Mouse (Mus musculus): ENCODE results near the gene Ube2v1.
A peak's percentile ranks its signal among the peaks of the same experiment; 100 is the strongest.
"Not testable (repeated sequence)": the region's sequence is repeated elsewhere in the genome, so short reads cannot be mapped to it uniquely, and the experiment has no call there.

Gene Ube2v1

DNA sequence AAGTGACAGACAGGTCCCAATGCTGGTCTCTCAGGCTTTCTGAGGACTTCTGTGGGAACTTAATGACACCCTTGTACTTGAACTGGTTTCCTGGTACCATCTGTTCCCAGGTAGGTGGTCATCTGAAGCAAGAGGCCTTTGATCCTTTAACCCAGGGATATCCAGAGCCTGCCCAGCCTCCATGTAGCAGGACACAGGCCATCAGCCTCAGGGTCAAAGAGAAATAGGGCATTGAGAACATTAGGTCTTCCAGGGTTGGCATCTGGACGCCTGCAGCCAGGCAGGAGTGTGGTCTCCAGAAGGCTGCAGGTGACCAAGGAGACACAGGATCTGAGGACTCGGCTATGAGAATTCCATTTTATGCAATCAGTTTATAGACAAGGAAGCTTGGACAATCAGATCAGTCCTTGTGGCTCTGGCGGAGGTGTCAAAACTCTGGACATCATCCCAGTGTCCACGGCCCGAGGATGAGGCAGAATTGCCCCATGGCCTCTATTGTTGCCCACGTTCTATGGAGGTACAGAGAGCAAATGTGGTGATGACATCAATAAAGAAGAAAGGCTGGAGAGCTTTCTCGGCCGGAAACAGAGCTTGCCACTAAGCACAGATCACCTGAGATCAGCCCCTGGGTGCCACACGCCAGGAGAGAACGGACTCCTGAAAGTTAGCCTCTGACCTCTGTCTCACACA is 23.2 kb upstream of the Ube2v1 start:
- no peak for DNase-seq (ENCODE audit: low spot score)

- DNase-seq (ENCODE audit: low spot score), result no peak
Measured at GRCm38 (mm10) chr2:167652694-167653093, 20.8 kb upstream of the Ube2v1 start.

GRCm38 (mm10) chr2:167651622-167652021 is 19.7 kb upstream of the Ube2v1 start:
- no peak for DNase-seq (ENCODE audit: low spot score)

GRCm38 (mm10) chr2:167649290-167650032 is 17.6 kb upstream of the Ube2v1 start:
- DNase-seq (ENCODE audit: low spot score), result no peak

DNA sequence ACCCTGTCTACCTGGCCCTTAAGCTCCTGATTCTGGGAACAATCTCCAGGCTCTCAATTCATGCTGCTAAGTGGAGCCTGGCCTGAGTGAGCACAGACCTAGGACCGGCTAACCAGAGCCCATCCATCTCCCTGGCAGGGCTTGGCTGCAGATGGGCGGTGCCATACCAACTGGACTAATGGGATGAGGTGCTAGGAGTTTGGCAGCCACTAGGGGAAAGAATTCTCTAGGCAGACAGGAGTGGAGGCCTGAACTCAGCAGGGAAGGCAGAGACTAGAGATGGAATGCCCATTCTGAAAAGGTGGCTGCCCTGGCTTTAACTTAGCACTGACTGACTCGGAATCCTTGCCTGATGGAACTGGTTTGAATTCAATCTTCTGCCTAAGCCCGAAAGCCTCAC is 14.5 kb upstream of the Ube2v1 start:
- DNase-seq (ENCODE audit: low spot score), result no peak

GRCm38 (mm10) chr2:167643356-167644052 is 11.6 kb upstream of the Ube2v1 start:
- not testable (repeated sequence) for DNase-seq (ENCODE audit: low spot score)

DNA sequence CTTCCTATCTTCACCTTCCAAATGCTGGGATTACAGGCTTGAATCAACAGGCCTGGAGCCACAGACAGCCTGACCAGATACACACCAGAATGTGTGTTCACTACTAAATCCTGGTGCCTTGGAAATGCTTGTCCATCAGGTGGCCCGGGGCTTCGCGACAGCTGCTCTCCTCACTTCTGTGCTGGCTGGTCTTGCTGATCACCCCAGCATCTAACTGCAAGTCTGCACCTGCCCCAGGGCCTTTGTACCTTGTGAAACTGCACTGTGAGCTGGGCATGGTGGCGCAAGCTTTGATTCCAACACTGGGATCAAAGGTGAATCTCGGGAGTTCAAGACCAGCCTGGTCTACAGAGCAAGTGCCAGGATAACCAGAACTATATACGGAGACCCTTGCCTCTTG is 10.3 kb upstream of the Ube2v1 start:
- no peak for DNase-seq (ENCODE audit: low spot score)

GRCm38 (mm10) chr2:167641337-167641736 is 9.4 kb upstream of the Ube2v1 start:
- DNase-seq (ENCODE audit: low spot score), result peak; percentile 49

DNA sequence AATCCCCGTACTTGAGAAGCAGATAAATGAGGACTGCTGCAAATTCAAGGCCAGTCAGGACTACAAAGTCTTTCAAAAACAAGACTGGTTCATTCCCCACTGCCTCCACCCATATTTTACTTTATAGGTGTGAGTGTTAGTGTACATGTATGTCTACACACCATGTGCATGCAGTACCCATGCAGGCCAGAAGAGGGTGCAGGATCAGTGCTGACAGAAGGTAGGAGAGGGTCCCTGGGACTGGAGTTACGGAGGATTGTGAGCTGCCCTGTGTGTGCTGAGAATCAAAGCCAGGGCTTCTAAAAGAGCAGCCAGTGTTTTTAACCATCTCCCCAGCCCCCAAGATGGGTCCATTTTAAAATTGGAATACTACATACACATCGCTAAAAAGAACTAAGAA is 8.4 kb upstream of the Ube2v1 start:
- no peak for DNase-seq (ENCODE audit: low spot score)

- DNase-seq (ENCODE audit: low spot score), result no peak
Measured at GRCm38 (mm10) chr2:167634865-167635512, 3.1 kb upstream of the Ube2v1 start.

- peak; percentile 87 for DNase-seq (ENCODE audit: low spot score)
Measured at GRCm38 (mm10) chr2:167634338-167634770, 2.5 kb upstream of the Ube2v1 start.

- DNase-seq (ENCODE audit: low spot score), result no peak
Measured at GRCm38 (mm10) chr2:167633537-167633872, 1.6 kb upstream of the Ube2v1 start.

GRCm38 (mm10) chr2:167632731-167633536 is 1.0 kb upstream of the Ube2v1 start:
- DNase-seq (ENCODE audit: low spot score), result no peak

- no peak for DNase-seq (ENCODE audit: low spot score)
Measured at GRCm38 (mm10) chr2:167631181-167631590, 709 bp downstream of the Ube2v1 start.

DNA sequence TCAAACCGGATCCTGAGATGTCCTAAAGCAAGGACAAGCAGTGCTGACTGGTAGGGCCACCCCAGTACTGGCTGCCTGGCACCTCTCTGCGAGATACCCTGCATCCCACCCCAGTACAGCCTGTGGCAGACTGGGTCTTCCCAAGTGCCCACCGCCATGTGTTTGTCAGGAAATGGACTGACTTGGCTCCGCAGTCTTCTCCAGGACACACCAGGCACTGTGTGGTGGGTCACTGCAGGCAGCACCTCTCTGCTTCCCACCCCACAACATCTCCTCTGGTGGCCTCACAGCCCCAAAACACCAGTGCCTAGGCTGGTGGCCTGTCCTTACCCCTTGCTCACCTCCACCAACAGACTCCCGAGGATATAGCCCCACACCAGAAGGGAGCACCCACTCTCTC is 1.5 kb downstream of the Ube2v1 start:
- no peak for DNase-seq (ENCODE audit: low spot score)

GRCm38 (mm10) chr2:167629665-167630209 is 2.2 kb downstream of the Ube2v1 start:
- no peak for DNase-seq (ENCODE audit: low spot score)

GRCm38 (mm10) chr2:167628872-167629271 is 3.0 kb downstream of the Ube2v1 start:
- DNase-seq (ENCODE audit: low spot score), result no peak

DNA sequence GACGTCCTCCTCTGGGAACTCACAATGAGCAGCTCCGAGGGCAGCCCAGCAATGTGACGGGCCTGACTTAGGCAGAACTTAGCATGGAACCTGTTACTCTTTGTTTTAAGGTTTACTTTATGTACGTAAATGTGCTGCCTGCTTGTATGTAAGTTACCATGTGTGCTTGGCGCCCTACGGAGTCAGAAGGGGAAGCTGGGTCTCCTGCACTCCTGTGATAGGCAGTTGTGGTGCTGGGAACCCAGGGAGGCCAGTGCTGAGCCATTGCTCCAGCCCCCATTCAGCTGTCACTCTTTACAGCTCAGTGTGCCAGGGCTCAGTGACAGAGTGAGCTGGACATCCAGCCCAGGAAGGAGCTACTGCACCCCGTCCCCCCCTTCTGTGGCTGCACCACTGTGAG is 4.9 kb downstream of the Ube2v1 start:
- DNase-seq (ENCODE audit: low spot score), result no peak

DNA sequence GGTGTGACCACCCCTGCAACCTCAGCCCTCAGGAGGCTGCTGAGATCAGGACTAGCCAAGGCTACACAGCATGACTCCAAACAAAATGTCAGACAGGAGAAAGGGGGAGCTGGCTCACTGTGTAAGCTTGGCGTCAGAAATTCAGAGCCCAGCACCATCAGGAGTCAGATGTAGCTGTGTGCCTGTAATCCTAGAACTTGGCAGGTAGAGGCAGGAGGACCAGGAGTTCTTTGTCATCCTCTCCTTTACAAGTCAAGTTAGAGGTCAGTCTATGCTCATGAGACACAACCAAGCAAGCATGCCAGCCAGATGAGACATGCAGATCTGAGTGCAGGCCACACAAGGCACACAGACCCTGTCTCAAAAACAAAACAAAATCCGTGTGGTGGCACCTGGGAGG is 6.2 kb downstream of the Ube2v1 start:
- no peak for DNase-seq (ENCODE audit: low spot score)

DNA sequence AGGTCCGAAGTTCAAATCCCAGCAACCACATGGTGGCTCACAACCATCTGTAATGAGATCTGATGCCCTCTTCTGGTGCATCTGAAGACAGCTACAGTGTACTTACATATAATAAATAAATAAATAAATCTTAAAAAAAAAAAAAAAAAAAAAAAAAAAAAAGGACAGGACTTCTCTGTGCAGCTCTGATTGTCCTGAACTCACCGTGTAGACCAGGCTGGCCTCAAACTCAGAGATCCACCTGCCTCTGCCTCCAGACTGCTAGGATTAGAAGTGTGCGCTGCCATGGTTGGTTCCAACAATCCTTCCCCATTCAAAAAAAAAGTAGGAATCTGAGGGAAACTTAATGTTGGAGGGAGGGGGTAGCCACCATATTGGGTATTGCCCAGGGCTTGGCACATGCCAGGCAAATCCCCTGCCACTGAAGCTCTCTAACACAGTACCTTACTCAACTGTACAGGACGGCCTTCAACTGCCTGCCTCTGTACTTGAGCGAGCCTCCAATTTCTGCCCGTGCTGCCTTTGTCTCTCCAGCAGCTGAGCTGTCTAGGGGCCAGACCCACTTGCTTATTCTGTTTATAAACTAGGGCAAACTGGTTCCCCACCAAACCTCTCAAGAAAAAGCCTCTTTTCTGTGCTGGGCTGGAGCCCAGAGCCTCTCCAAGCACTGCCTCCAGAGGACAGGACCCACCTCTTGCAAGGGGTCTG is 7.4 kb downstream of the Ube2v1 start:
- DNase-seq (ENCODE audit: low spot score), result no peak

DNA sequence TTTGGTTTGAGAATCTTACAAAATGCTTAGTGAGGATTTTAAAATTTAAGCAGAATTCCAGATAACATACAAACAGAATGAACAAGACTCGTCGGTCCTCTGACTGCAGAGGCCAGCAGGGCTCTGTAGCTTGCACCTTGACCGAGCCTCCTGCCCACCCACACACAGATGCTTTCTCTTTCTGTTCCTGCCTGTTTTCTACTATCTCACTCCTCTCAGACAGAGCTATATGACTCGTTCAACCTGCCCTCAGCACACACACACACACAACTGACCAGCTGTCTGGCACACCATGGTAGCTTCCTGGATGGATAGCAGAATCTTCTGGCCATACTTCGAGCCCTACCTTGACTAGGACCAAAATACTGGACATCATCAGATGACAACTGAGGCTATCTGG is 8.9 kb downstream of the Ube2v1 start:
- DNase-seq (ENCODE audit: low spot score), result no peak
